Mouse (Mus musculus) kidney, embryonic 15.5 days (tissue): ENCODE results near the gene Mrpl34. TPM values are rescaled to one million over a fixed set of nuclear protein-coding genes. Genes with fewer than 3 reads are reported as not detected.

ENCODE experiments used
- ATAC-seq: fragments of 200-750 bp; cut with Nextera tagmentation; replicated peaks from 2 replicates; pipeline ENCODE4 v1.8.0; 2017; ENCODE audit warnings: moderate TSS enrichment; ENCODE audit not compliant: low FRiP score
- H3K27ac ChIP-seq: fragments of 300-500 bp; sonication (generic); 2 replicates; pipeline ENCODE4 v1.5.1; 2015; ENCODE audit warnings: mild to moderate bottlenecking, inconsistent platforms
- H3K27me3 ChIP-seq: fragments of 300-500 bp; sonication (generic); 2 replicates; pipeline ENCODE4 v1.6.1; 2015; ENCODE audit warnings: inconsistent platforms
- H3K36me3 ChIP-seq: fragments of 300-500 bp; sonication (generic); 2 replicates; pipeline ENCODE4 v1.6.1; 2015; ENCODE audit warnings: inconsistent platforms
- H3K4me1 ChIP-seq: fragments of 300-500 bp; sonication (generic); 2 replicates; pipeline ENCODE4 v1.6.1; 2015; ENCODE audit warnings: inconsistent platforms
- H3K4me2 ChIP-seq: fragments of 300-500 bp; sonication (generic); 2 replicates; pipeline ENCODE4 v1.6.1; 2015; ENCODE audit warnings: moderate library complexity, mild to moderate bottlenecking, inconsistent platforms
- H3K4me3 ChIP-seq: fragments of 300-500 bp; sonication (generic); replicated peaks from 2 replicates; pipeline ENCODE4 v1.5.1; 2015; ENCODE audit warnings: mild to moderate bottlenecking, inconsistent platforms
- H3K9ac ChIP-seq: fragments of 300-500 bp; sonication (generic); 2 replicates; pipeline ENCODE4 v1.6.1; 2015; ENCODE audit warnings: mild to moderate bottlenecking, inconsistent platforms
- H3K9me3 ChIP-seq: fragments of 300-500 bp; sonication (generic); replicated peaks from 2 replicates; pipeline ENCODE4 v1.6.1; 2016; ENCODE audit warnings: inconsistent platforms
- WGBS: fragments of 180-500 bp; shearing (Covaris S2); methylation state at CpG from one replicate; pipeline ENCODE4 v1.1.7; 2015; ENCODE audit warnings: mixed read lengths; 5-methylcytosine and 5-hydroxymethylcytosine counted together
- polyA plus RNA-seq: library from polyadenylated mRNA; unstranded; fragments of >200 nt; fragmentation: Nextera tagmentation; extraction: Ambion mirVana; gene quantifications from 2 replicates; pipeline ENCODE4 v1.2.1, GENCODE M21; 2015

The Mrpl34 gene
- polyA plus RNA-seq, 1 experiment from 2014 or later, result 178 TPM

DNA sequence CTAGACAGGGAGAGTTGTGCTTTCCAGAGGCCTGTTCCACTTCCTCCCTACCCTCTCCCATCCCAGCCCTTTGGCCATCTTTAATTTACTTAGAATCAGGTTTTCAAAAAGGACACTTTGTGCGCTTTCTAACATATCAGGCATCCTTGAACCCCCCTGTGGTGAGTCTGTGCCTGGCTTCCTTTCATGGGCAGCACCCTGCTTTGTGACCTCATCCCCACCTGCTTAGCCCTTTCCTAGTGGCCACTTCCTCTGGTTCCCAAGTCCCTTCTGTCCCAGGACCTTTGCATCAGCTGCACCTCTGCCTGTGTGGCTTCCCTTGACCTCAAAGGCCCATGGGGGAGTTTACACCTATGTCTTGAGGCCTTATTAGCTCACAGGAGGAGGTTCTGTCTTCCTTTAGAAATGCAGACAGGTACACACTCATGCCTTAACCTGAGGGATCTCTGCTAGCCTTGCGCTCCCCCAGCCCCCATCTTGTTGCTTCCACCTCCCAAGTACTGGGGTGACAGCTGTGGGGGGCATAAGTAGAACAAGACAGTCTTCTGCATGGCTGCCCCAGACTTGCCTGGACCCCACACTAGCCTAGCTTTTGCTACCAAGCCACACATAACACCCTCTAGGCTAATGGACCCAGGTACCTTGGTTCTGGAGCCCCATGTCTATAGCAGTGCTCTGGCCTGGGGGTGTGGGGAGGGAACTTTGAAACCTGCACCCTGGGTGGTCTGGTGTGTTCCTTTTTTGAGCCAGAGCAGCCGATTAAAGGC, 5.6 kb downstream of the Mrpl34 start:
- Histone ChIP-seq H3K9me3 (no peaks in the 10 kb centered on the region), H3K27me3 (no peaks in the 10 kb centered on the region), H3K9ac (peak overlapping the region; percentile 68), H3K27ac (no peak overlapping the region), H3K4me2 (peak overlapping the region; percentile 74), H3K4me1 (peaks cover 29% of the 10 kb centered on the region), H3K36me3 (peaks cover 60% of the 10 kb centered on the region), H3K4me3 (peak overlapping the region; percentile 70)
- ATAC-seq, result no peak
- WGBS, result 87% methylated on average over 3 of the region's 3 CpGs

DNA sequence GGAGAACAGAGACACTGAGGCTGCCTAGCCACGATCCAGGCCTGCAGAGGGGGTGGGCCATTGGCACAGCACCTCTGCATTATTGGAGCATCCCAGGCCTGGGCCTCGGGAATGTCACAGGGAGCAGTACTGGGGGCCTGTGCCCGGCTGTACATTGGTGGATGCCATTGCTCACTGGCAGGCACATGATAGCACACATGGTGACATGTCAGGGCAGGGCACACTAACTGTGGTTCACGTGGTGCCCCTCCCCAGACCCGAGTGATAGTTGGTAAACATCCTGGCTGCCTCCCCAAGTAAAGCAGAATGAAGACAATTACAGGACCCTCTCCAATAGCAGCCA, 6.1 kb downstream of the Mrpl34 start:
- no peak overlapping the region for H3K4me2 ChIP-seq
- H3K4me1 ChIP-seq, result peaks cover 29% of the 10 kb centered on the region
- 0 out of 2 replicates have a peak overlapping the region, but pooled peaks have one; percentile 3 for H3K9ac ChIP-seq
- WGBS, result 84% methylated on average over 5 of the region's 5 CpGs
- peaks cover 60% of the 10 kb centered on the region for H3K36me3 ChIP-seq
- peak overlapping the region; percentile 70; the same call in 1 of the 2 replicates for H3K4me3 ChIP-seq
- H3K27ac ChIP-seq, result no peak overlapping the region
- no peaks in the 10 kb centered on the region for H3K9me3 ChIP-seq
- ATAC-seq, result no peak
- no peaks in the 10 kb centered on the region for H3K27me3 ChIP-seq

DNA sequence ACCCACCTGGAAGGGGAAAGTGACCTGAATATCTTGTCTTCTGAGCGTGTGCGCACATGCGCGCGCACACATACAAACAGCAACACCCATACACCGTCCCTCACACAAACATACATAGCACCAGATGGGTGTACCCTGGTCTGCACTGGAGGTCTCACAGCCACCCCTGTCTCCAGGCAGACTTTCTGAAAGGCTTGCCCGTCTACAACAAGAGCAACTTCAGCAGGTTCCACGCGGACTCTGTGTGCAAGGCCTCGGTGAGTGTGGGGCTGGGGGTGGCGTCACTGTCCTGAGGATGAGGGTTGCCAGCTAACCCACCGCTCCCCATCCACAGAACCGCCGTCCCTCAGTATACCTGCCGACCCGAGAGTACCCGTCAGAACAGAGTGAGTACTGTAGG, 7.1 kb downstream of the Mrpl34 start:
- H3K36me3 ChIP-seq, result peaks cover 51% of the 10 kb centered on the region
- no peak for ATAC-seq
- H3K9ac ChIP-seq, result no peak overlapping the region
- H3K9me3 ChIP-seq, result no peaks in the 10 kb centered on the region
- peaks cover 31% of the 10 kb centered on the region for H3K4me1 ChIP-seq
- no peak overlapping the region for H3K4me3 ChIP-seq
- WGBS, result 96% methylated on average over 17 of the region's 17 CpGs
- H3K4me2 ChIP-seq, result no peak overlapping the region
- no peak overlapping the region for H3K27ac ChIP-seq
- no peaks in the 10 kb centered on the region for H3K27me3 ChIP-seq

DNA sequence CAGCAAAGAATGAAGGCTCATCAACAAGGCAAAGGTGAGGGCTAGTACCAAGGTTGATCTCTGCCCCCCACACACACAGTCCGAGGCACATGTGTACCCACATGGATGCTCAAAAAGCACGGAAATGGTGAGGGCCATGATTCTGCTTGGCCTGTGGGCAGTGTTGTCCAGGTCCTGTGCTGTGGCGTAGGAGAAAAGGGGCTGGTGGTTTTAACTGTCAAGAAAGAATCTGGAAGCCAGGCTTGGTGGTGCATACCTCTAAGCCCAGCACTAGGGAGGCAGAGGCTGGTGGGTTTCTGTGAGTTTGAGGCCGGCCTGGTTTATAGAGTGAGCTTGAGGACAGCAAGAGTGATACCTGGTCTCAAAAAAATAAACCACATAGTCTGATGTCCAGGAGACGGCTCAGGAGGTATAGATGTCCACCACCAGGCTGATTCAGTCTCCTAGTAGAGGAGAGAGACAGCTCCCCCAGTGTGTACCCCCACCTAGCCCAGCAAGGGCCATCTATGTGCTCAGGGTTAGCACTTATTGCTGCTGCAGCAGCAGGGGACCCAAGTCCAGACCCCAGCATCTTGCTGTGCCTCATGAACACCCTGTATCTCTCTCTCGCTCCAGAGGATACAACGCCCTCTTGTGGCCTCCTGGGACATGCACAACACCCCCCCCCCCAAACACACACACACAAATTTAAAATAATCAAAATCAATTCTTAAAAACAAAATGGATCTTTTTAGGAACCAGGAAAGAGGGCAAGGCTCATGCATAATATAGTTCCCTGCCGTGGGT, 8.0 kb downstream of the Mrpl34 start:
- 93% methylated on average over 8 of the region's 8 CpGs for WGBS
- Histone ChIP-seq H3K9ac (no peak overlapping the region), H3K27me3 (no peaks in the 10 kb centered on the region), H3K4me2 (no peak overlapping the region), H3K4me3 (no peak overlapping the region), H3K4me1 (peaks cover 40% of the 10 kb centered on the region), H3K27ac (no peak overlapping the region), H3K9me3 (no peaks in the 10 kb centered on the region), H3K36me3 (peaks cover 44% of the 10 kb centered on the region)
- no peak for ATAC-seq

DNA sequence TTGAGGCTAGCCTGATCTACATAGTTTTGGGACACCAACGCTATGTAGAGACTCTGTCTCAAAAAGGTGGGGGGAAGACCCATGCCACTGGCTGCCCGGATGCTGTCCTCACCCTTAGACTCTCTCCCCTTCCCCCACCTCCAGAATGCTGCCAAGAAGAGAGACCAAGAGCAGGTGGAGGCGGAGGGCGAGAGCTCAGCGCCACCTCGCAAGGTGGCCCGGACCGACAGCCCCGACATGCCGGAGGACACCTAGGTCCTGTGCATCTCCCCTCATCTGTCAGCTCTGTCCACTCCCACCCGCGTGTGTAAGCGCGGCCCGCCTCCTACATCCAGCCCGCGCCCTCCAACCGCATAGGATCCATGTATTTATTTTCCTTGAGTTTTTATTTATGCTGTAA, 9.6 kb downstream of the Mrpl34 start:
- Histone ChIP-seq H3K4me1 (peaks cover 40% of the 10 kb centered on the region), H3K27me3 (no peaks in the 10 kb centered on the region), H3K36me3 (peaks cover 54% of the 10 kb centered on the region), H3K27ac (no peak overlapping the region), H3K9ac (no peak overlapping the region), H3K4me3 (no peak overlapping the region), H3K4me2 (no peak overlapping the region), H3K9me3 (no peaks in the 10 kb centered on the region)
- 89% methylated on average over 18 of the region's 18 CpGs for WGBS
- no peak for ATAC-seq

DNA sequence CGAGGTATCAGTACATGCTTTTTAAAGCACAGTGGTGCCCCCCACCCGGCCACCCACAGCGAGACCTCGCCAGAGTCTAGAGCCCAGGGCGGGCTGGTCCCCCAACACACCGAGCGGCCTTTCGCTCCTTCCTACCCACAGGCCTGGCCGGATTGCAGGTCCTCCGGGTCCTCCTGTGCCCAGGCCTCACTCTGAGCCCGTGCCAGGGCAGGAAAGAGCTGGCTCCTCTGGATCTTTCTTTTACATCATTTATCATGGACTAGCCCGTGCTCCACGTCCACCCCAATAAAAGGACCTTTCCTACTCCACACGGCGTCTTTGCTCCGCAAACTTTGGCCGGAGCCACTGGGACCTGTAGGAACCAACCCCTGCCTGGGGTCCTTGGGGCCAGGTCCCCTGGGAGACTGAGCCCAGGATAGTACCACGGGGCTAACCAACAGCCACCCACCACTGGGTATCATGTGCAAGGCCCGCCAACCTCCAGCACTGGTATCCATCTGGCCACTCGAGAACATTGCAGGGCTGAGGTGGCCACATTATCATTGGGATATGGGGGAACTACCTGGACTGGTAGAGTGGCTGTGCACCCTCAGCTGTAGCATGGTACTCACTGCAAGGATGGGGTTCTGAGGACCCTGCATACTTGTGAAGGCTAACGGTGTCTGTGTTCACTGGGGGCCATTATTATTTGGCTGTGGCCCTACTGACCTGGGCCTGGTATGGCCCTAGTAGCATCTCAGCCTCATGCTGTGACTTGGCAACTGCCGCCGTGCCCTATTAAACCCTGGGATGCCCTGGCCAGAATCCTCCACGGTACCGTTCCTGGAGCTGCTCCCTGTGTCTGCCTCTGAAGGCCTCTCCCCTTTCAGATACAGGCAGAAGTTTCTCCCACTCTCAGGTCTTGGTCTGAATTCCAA, 10.3 kb downstream of the Mrpl34 start:
- H3K4me3 ChIP-seq, result peak overlapping the region; percentile 58; the same call in 1 of the 2 replicates
- H3K4me2 ChIP-seq, result peak overlapping the region; percentile 92; the same call in 1 of the 2 replicates
- H3K9me3 ChIP-seq, result no peaks in the 10 kb centered on the region
- H3K9ac ChIP-seq, result peak overlapping the region; percentile 64; the same call in 1 of the 2 replicates
- peaks cover 37% of the 10 kb centered on the region for H3K4me1 ChIP-seq
- H3K27ac ChIP-seq, result peak overlapping the region; percentile 90; the same call in 1 of the 2 replicates
- peaks cover 59% of the 10 kb centered on the region for H3K36me3 ChIP-seq
- no peak for ATAC-seq
- WGBS, result 86% methylated on average over 25 of the region's 25 CpGs
- H3K27me3 ChIP-seq, result no peaks in the 10 kb centered on the region

DNA sequence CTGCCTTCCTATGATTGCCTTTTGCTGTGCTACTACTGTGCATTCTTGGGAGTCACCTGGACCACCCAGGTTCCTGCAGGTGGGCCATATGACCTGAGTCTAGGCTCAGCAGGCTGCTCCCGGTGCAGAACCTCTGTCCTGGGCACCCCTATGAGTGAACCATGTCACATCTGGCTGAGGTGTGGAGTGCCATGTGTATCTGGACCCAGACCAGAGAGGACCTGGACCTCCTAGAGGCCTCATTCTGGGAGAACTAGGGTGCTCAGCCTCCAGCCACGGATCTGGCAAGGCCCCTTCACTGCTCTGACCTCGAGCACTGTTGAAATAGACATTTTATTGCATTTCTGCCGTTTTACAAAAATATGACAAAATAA, 10.9 kb downstream of the Mrpl34 start:
- H3K4me1 ChIP-seq, result peaks cover 37% of the 10 kb centered on the region
- H3K36me3 ChIP-seq, result peaks cover 64% of the 10 kb centered on the region
- peak overlapping the region; percentile 58 for H3K4me3 ChIP-seq
- WGBS, result 19% methylated on average over 4 of the region's 4 CpGs
- H3K27ac ChIP-seq, result peak overlapping the region; percentile 90
- peak overlapping the region; percentile 64 for H3K9ac ChIP-seq
- H3K9me3 ChIP-seq, result no peaks in the 10 kb centered on the region
- 0 out of 2 replicates have a peak, but pooled peaks have one; percentile 13 for ATAC-seq
- no peaks in the 10 kb centered on the region for H3K27me3 ChIP-seq
- H3K4me2 ChIP-seq, result peak overlapping the region; percentile 92

DNA sequence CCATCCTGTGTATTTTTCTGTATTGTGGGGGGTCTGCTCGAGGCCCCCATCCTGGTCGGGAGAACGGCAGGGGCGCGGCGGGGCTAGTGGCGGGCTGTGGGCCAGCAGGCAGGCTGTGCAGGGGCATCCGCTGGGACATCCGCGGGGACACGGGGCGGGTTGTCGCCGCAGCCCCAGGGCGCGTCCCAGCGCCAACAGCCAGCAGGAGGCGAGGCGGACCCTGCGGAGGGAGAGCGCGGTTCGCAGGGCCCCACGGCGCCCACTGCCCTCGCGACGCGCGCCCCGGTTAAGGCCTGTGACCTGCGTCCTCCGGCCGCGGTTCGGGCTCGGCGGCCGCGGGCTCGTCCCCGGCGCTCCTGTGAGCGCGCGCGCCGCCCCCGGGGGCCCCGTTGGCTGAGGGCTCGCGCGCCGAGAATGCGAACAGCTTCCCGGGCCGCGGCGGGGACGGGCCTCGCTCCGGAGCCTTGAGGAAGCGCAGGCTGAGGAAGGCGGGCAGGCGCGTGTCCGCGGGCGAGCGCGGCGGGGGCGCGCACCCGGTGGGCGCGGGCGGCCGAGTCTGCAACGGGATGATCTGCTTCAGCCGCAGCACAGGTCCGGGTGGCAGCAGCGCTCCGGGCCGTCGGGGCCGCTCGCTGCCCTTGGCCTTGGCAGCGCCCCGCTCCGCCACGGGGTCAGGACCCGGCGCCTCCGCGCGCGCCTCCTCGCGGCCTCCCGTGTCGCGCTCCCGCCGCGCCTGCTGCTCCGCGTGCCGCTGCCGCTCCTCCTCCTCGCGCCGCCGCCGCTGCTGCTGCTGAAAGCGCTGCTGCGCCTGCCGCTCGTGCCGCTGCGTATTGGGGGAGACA, 11.6 kb downstream of the Mrpl34 start:
- Histone ChIP-seq H3K4me3 (peak overlapping the region; percentile 58), H3K36me3 (peaks cover 65% of the 10 kb centered on the region), H3K27ac (peak overlapping the region; percentile 90), H3K27me3 (no peaks in the 10 kb centered on the region), H3K9ac (peak overlapping the region; percentile 64), H3K9me3 (no peaks in the 10 kb centered on the region), H3K4me2 (peak overlapping the region; percentile 92), H3K4me1 (peaks cover 37% of the 10 kb centered on the region)
- WGBS, result under 1% methylated on average over 107 of the region's 121 CpGs
- peak; percentile 80 for ATAC-seq

DNA sequence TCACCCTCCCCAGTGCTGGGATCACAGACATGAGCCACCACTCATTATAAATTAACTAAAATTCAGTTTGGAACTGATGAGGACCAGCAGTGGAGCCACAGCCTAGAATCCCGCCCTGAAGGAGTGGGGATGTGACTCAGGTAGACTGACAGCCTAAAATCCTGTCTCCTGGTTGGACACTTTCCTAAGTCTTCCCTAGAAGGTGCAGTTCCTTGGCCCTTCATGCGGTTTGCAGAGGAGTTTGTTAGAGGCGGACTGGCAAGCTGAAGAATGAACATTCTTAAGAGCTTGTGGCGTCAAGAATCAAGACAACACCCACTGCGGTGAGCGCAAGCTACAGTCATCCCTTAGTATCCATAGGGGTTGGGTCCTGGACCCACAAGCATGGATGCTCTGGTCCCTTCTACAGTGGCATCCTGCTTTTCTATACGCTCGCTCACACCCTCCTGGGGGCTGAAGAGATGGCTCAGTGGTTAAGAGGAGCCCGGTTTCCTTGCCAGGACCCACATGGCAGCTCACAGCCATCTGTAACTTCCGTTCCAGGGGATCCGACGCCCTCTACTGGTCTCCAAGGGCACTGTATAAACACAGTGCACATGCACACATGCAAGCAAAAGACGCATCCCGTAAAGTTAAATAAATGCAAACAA, 12.6 kb downstream of the Mrpl34 start:
- Histone ChIP-seq H3K4me3 (peak overlapping the region; percentile 58), H3K27me3 (no peaks in the 10 kb centered on the region), H3K27ac (peak overlapping the region; percentile 90; the same call in 1 of the 2 replicates), H3K4me2 (peak overlapping the region; percentile 92), H3K36me3 (peaks cover 62% of the 10 kb centered on the region), H3K9ac (peak overlapping the region; percentile 64), H3K9me3 (no peaks in the 10 kb centered on the region), H3K4me1 (peaks cover 40% of the 10 kb centered on the region)
- ATAC-seq, result no peak
- 53% methylated on average over 14 of the region's 14 CpGs for WGBS

DNA sequence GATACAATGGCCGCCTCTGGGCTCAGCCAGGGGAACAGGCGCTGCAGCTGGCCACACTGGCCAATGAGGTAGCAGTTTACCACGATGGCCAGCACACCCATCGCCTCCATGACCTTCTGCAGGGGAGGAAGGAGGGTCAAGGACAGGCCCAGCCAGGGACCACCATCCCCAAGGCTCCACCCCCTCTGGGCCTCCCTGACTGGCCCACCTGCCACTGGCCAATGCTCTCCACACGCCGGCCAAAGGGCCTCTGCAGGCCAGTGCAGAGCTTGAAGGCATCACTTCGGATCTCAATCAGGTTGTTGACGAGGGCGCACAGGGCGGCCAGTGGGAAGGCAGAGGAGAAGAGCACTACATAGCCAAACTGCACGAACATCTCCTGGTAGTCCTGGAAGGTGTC, 14.2 kb downstream of the Mrpl34 start:
- Histone ChIP-seq H3K27me3 (no peaks in the 10 kb centered on the region), H3K4me3 (no peak overlapping the region), H3K4me1 (peaks cover 41% of the 10 kb centered on the region), H3K9ac (no peak overlapping the region), H3K36me3 (peaks cover 54% of the 10 kb centered on the region), H3K27ac (no peak overlapping the region), H3K9me3 (no peaks in the 10 kb centered on the region), H3K4me2 (no peak overlapping the region)
- ATAC-seq, result no peak
- 93% methylated on average over 11 of the region's 11 CpGs for WGBS
